Mouse (Mus musculus): ENCODE data around the gene Ier2. TPM values are rescaled to one million over a fixed set of nuclear protein-coding genes. Genes with fewer than 3 reads are reported as not detected.
"Not testable (repeated sequence)": the region's sequence is repeated elsewhere in the genome, so short reads cannot be mapped to it uniquely, and the experiment has no call there.

Ier2 gene
- total RNA-seq, 2 experiments from 2014 or later: 7.6 to 10.9 TPM

- ATAC-seq (replicated peaks; ENCODE audit: low FRiP score, poor library complexity, severe bottlenecking): no peak
Measured at GRCm38 (mm10) chr8:84646800-84647199, 15.9 kb downstream of the Ier2 start.

- no peak for ATAC-seq (replicated peaks; ENCODE audit: low FRiP score, poor library complexity, severe bottlenecking)
Measured at GRCm38 (mm10) chr8:84643019-84643418, 19.6 kb downstream of the Ier2 start.

GRCm38 (mm10) chr8:84641578-84642361 lies 20.9 kb downstream of the Ier2 start:
- ATAC-seq (replicated peaks; ENCODE audit: low FRiP score, poor library complexity, severe bottlenecking): no peak

GRCm38 (mm10) chr8:84640617-84641294 lies 21.9 kb downstream of the Ier2 start:
- ATAC-seq (replicated peaks; ENCODE audit: low FRiP score, poor library complexity, severe bottlenecking): no peak

GRCm38 (mm10) chr8:84640010-84640588 lies 22.6 kb downstream of the Ier2 start:
- no peak for ATAC-seq (replicated peaks; ENCODE audit: low FRiP score, poor library complexity, severe bottlenecking)

- peak; percentile 92 for ATAC-seq (replicated peaks; ENCODE audit: low FRiP score, poor library complexity, severe bottlenecking)
Measured at GRCm38 (mm10) chr8:84639162-84640009, 23.3 kb downstream of the Ier2 start.

GRCm38 (mm10) chr8:84638555-84639161 lies 24.0 kb downstream of the Ier2 start:
- no peak for ATAC-seq (replicated peaks; ENCODE audit: low FRiP score, poor library complexity, severe bottlenecking)

GRCm38 (mm10) chr8:84637946-84638554 lies 24.6 kb downstream of the Ier2 start:
- ATAC-seq (replicated peaks; ENCODE audit: low FRiP score, poor library complexity, severe bottlenecking): no peak

GRCm38 (mm10) chr8:84636051-84636691 lies 26.5 kb downstream of the Ier2 start:
- ATAC-seq (replicated peaks; ENCODE audit: low FRiP score, poor library complexity, severe bottlenecking): no peak

- no peak for ATAC-seq (replicated peaks; ENCODE audit: low FRiP score, poor library complexity, severe bottlenecking)
Measured at GRCm38 (mm10) chr8:84635397-84636050, 27.1 kb downstream of the Ier2 start.

GRCm38 (mm10) chr8:84634849-84635304 lies 27.8 kb downstream of the Ier2 start:
- no peak for ATAC-seq (replicated peaks; ENCODE audit: low FRiP score, poor library complexity, severe bottlenecking)

- no peak for ATAC-seq (replicated peaks; ENCODE audit: low FRiP score, poor library complexity, severe bottlenecking)
Measured at GRCm38 (mm10) chr8:84633841-84634584, 28.6 kb downstream of the Ier2 start.

- no peak for ATAC-seq (replicated peaks; ENCODE audit: low FRiP score, poor library complexity, severe bottlenecking)
Measured at GRCm38 (mm10) chr8:84631813-84632212, 30.8 kb downstream of the Ier2 start.

- no peak for ATAC-seq (replicated peaks; ENCODE audit: low FRiP score, poor library complexity, severe bottlenecking)
Measured at GRCm38 (mm10) chr8:84630145-84630544, 32.5 kb downstream of the Ier2 start.

- ATAC-seq (replicated peaks; ENCODE audit: low FRiP score, poor library complexity, severe bottlenecking): no peak
Measured at GRCm38 (mm10) chr8:84629586-84629985, 33.1 kb downstream of the Ier2 start.

- not testable (repeated sequence) for ATAC-seq (replicated peaks; ENCODE audit: low FRiP score, poor library complexity, severe bottlenecking)
Measured at GRCm38 (mm10) chr8:84623425-84623824, 39.2 kb downstream of the Ier2 start.

GRCm38 (mm10) chr8:84621102-84621625 lies 41.5 kb downstream of the Ier2 start:
- no peak for ATAC-seq (replicated peaks; ENCODE audit: low FRiP score, poor library complexity, severe bottlenecking)
